Mouse (Mus musculus): ENCODE data around the gene Tdpoz4.
"Not testable (repeated sequence)": the region's sequence is repeated elsewhere in the genome, so short reads cannot be mapped to it uniquely, and the experiment has no call there.

Gene Tdpoz4

DNA sequence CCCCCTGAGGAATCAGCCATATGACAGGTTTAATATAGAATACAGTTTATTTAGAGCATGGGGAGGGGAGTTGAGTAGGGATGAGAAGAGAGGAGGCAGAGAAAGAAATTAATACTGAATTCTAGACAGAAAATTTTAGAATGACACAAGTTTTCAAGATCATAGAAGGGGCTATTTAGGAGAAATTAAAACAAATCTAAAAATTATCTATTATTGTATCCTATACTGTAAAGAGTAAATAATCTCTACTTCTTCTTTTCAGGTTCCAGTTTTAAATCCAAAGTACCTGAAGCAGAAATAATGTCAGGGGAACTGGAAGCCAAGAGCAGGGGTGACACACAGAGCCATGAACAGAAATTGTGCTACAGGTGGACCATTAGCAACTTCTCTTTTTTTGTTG, at the start of gene Tdpoz4:
Gene Tdpoz4 (plus strand): TSS at position 301 of the 400 bp plus-strand sequence.
- DNase-seq (ENCODE audit: low read depth, low spot score): not testable (repeated sequence)

DNA sequence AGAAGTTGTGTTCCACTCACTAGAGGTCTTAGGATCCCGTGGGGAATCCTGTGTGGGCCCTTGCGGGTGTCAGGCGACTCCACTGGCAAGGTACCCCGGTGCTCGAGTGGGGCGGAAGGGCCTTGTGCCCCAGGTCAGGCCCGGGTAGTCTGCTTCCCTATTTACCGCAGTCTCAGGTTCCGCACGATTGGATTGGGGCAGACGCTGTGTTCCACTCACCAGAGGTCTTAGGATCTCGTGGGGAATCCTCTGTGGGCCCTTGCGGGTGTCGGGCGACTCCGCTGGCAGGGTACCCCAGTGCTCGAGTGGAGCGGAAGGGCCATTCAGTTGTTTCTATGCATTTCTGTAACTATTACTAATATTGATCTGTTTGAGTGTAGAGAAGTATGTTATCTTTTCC, 42.2 kb upstream of the Tdpoz4 start:
- DNase-seq (ENCODE audit: low read depth, low spot score): not testable (repeated sequence)

DNA sequence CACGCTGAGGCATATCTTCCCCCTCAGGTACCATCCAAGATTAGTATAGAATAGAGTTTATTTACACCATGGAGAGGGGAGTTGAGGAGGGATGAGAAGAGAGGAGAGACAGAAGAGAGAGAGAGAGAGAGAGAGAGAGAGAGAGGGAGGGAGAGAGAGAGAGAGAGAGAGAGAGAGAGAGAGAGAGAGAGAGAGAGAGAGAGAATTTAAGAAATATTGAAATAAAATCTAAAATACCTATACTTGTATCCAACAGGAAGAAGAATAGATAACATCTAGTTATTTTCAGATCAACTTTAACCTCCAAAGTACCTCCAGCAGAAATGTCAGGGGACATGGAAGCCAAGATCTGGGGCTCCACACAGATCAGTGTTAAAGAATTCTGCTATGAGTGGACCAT, 23.5 kb upstream of the Tdpoz4 start, which contains the start of gene Gm5773:
Gene Gm5773 (plus strand): TSS at position 301 of the 400 bp plus-strand sequence.
- DNase-seq (ENCODE audit: low read depth, low spot score): not testable (repeated sequence)

DNA sequence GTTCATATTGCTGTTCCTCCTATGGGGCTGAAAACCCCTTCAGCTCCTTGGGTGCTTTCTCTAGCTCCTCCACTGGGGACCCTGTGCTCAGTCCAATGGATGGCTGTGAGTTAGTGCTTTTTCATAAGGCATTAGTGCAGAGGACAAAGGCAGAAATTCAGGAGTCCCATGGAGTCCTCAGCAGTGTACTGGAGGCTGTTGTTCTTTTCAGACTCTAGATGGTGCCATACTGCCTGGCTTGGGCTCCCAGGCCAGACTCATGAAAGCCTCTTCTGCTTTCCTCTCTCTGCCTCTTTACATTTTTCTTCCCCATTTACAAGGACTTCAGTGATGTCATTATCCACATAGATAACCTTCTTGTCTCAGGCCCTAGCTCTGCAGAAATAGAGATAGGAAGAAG, 17.1 kb downstream of the Tdpoz4 start:
- DNase-seq (ENCODE audit: low read depth, low spot score): peak; percentile 16

DNA sequence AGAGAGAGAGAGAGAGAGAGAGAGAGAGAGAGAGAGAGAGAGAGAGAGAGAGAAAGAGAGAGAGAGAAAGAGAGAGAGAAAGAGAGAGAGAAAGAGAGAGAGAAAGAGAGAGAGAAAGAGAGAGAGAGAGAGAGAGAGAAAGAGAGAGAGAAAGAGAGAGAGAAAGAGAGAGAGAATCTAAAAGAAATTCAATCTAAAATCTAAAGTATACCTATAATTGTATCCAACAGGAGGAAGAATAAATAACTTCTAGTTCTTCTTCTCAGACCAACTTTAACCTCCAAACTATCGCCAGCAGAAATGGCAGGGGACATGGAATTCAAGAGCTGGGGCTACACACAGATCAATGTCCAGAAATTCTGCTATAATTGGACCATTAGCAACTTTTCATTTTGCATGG, 29.5 kb downstream of the Tdpoz4 start, which contains the start of gene Tdpoz3:
Gene Tdpoz3 (plus strand): TSS at position 301 of the 400 bp plus-strand sequence.
- DNase-seq (ENCODE audit: low read depth, low spot score): not testable (repeated sequence)
